In the genomic region with DNA sequence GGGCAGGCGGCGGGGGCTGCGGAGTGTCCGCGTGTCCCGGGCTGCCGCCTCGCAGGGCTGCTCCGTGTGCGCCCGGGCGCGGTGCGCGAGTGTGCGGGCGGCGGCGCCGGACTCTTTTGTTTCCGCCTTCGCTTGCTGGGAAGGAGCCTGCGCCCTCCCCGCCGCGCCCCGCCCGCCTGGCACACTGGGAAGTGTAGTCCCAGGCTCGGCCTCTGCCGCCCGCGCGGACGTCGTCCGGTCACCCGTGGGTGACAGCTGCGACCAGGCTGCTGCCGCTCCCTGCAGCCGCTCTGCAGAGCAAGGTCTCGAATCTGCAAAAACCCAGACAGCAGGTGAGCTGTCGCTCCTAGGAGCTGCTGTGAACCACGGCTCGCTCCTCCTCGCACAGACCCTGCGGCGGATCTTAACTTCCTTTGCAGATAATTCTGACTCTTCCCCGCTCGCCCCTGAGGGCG, we compare ENCODE assay signal across 8 mouse cellular contexts. TPM values are rescaled to one million over a fixed set of nuclear protein-coding genes. Genes with fewer than 3 reads are reported as not detected.
DNase-seq lines count a peak whose midpoint lies in the region; ATAC-seq and TF ChIP-seq lines count a peak whose summit lies in the region.

A gene (minus strand): TSS at position 137 of the 455 bp plus-strand sequence.

- H3K9me3 ChIP-seq in CH12.LX (replicated peaks; ENCODE audit: low read length), result no peaks in the 10 kb centered on the region
- H3K9me3 ChIP-seq in forebrain, embryonic 15.5 days, result no peaks in the 10 kb centered on the region
- no peaks in the 10 kb centered on the region for H3K9me3 ChIP-seq in neural tube, embryonic 15.5 days (replicated peaks)

- dilution Hi-C loops in CH12.LX (cut with MboI; ENCODE audit: extremely low pct_ligation_motif_present, extremely low pct_unique_long_range_greater_than_20kb, low sequenced_read_pairs), result no loop called here

- peaks cover 2 to 17% of the 10 kb centered on the region in 2 experiments; a peak in 3 of 4 replicates for H3K4me1 ChIP-seq in CH12.LX (ENCODE audit: control insufficient read depth in 1 of 2, insufficient read depth in 2 of 2)
- peaks cover 38% of the 10 kb centered on the region for H3K4me1 ChIP-seq in forebrain, embryonic 15.5 days
- H3K4me1 ChIP-seq in lung, adult 2 months (ENCODE audit: control insufficient read depth, insufficient read depth, low read length), result peaks cover 7% of the 10 kb centered on the region
- peaks cover 33% of the 10 kb centered on the region for H3K4me1 ChIP-seq in neural tube, embryonic 15.5 days

- H3K79me2 ChIP-seq in CH12.LX (replicated peaks; ENCODE audit: control insufficient read depth, extremely low read depth, insufficient read depth, poor library complexity, severe bottlenecking), result no peaks in the 10 kb centered on the region

- TF ChIP-seq RAD21 in CH12.LX (IDR thresholded peaks at IDR 0.05; ENCODE audit: low read depth, low read length), result no peak

- no peak within 1 kb of the TSS for H3K27ac ChIP-seq in CH12.LX (ENCODE audit: insufficient read depth, low read depth)
- peak within 1 kb of the TSS; percentile 86 for H3K27ac ChIP-seq in forebrain, embryonic 15.5 days (replicated peaks)
- peak within 1 kb of the TSS; percentile 89 for H3K27ac ChIP-seq in neural tube, embryonic 15.5 days (replicated peaks)

- TF ChIP-seq EP300 in CH12.LX (IDR thresholded peaks at IDR 0.05; ENCODE audit: low read length), result no peak

- peaks cover 32% of the 10 kb centered on the region for H3K27me3 ChIP-seq in CH12.LX (replicated peaks)
- no peaks in the 10 kb centered on the region for H3K27me3 ChIP-seq in forebrain, embryonic 15.5 days
- H3K27me3 ChIP-seq in neural tube, embryonic 15.5 days (replicated peaks), result no peaks in the 10 kb centered on the region

- peak; percentile 97 for ATAC-seq in forebrain, embryonic 15.5 days (replicated peaks)
- peak; percentile 95 for ATAC-seq in neural tube, embryonic 15.5 days (ENCODE audit: low FRiP score)

- H3K4me2 ChIP-seq in CH12.LX (ENCODE audit: insufficient read depth, low read depth, poor library complexity, severe bottlenecking), result peak within 1 kb of the TSS; percentile 92
- H3K4me2 ChIP-seq in forebrain, embryonic 15.5 days (replicated peaks), result peak within 1 kb of the TSS; percentile 52
- peak within 1 kb of the TSS; percentile 67 for H3K4me2 ChIP-seq in neural tube, embryonic 15.5 days

- in situ Hi-C loops in CH12.LX (cut with MboI; ENCODE audit: low pct_ligation_motif_present, low pct_unique_long_range_greater_than_20kb, low sequenced_read_pairs), result no loop called here

- WGBS in forebrain, embryonic 15.5 days, result under 1% methylated on average over 50 of the region's 50 CpGs
- WGBS in lung, adult 2 months, result under 1% methylated on average over 50 of the region's 50 CpGs
- WGBS in neural tube, embryonic 15.5 days, result 0% methylated on average over 42 of the region's 50 CpGs

- intact Hi-C loops in heart, postnatal 14 days (cut with DNase I), result no loop called here

- peak; percentile 50; the same call in 1 of the 2 replicates for TF ChIP-seq POLR2A in CH12.LX (IDR thresholded peaks at IDR 0.05; ENCODE audit: low read depth, low read length)
- TF ChIP-seq POLR2A in lung, adult 2 months (IDR thresholded peaks at IDR 0.05; ENCODE audit: borderline replicate concordance, extremely low read depth, low read depth, low read length), result no peak

- no peak for TF ChIP-seq CTCF in CH12.LX (conservative IDR thresholded peaks at IDR 0.05 in 1 of 2, IDR thresholded peaks at IDR 0.05 in 1 of 2; ENCODE audit: low read depth in 2 of 2, low read length in 2 of 2)
- no peak for TF ChIP-seq CTCF in lung, adult 2 months (IDR thresholded peaks at IDR 0.05; ENCODE audit: insufficient read depth, low read length)

- DNase-seq in CH12.LX (ENCODE audit: extremely low read depth), result peak; percentile 42
- DNase-seq in c-Kit-positive CD71-positive TER-119-positive erythroid progenitor cells, embryonic 14.5 days (ENCODE audit: low spot score), result peak; percentile 17
- DNase-seq in heart, postnatal 14 days, result peak; percentile 90 to 91
- peak; percentile 92 to 96 for DNase-seq in layer of hippocampus, adult 18-20 months (ENCODE audit: low spot score in 2 of 2)
- DNase-seq in lung, adult 2 months, result peak; percentile 81
- peak; percentile 88 for DNase-seq in testis, postnatal 10 days (ENCODE audit: low spot score)

- H3K9ac ChIP-seq in CH12.LX (ENCODE audit: insufficient read depth, low read depth), result peak within 1 kb of the TSS; percentile 45
- peak within 1 kb of the TSS; percentile 96 for H3K9ac ChIP-seq in forebrain, embryonic 15.5 days (replicated peaks)
- peak within 1 kb of the TSS; percentile 92 for H3K9ac ChIP-seq in neural tube, embryonic 15.5 days (replicated peaks)

- H3K4me3 ChIP-seq in CH12.LX (replicated peaks in 1 of 3; ENCODE audit: low read depth in 2 of 3, low read length in 2 of 3, poor library complexity in 1 of 3), result peak within 1 kb of the TSS; percentile 66 to 86 (median 86)
- peak within 1 kb of the TSS; percentile 76 for H3K4me3 ChIP-seq in forebrain, embryonic 15.5 days
- peak within 1 kb of the TSS; percentile 56 for H3K4me3 ChIP-seq in lung, adult 2 months (replicated peaks; ENCODE audit: extremely low read depth, low read depth, low read length)
- peak within 1 kb of the TSS; percentile 84 for H3K4me3 ChIP-seq in neural tube, embryonic 15.5 days (replicated peaks)

- H3K36me3 ChIP-seq in CH12.LX (replicated peaks in 1 of 2; ENCODE audit: control insufficient read depth in 1 of 2, insufficient read depth in 1 of 2, low read length in 1 of 2), result peaks cover 0 to 7% of the 10 kb centered on the region in 2 experiments
- no peaks in the 10 kb centered on the region for H3K36me3 ChIP-seq in forebrain, embryonic 15.5 days
- H3K36me3 ChIP-seq in neural tube, embryonic 15.5 days, result no peaks in the 10 kb centered on the region

TF ChIP-seq in CH12.LX, 34 proteins besides CTCF, POLR2A, EP300 and RAD21:
- TF ChIP-seq KAT2A (IDR thresholded peaks at IDR 0.05; ENCODE audit: insufficient replicate concordance, low read length) (0 out of 2 replicates have a peak, but pooled peaks have one; percentile 63), ETS1 (conservative IDR thresholded peaks at IDR 0.05; ENCODE audit: low read depth, low read length) (no peak), MEF2A (IDR thresholded peaks at IDR 0.05; ENCODE audit: borderline replicate concordance, low read depth, low read length) (0 out of 2 replicates have a peak, but pooled peaks have one; percentile 36), MYC (IDR thresholded peaks at IDR 0.05; ENCODE audit: low read depth, low read length) (no peak), MAFK (IDR thresholded peaks at IDR 0.05; ENCODE audit: insufficient replicate concordance, low read length) (no peak), MXI1 (IDR thresholded peaks at IDR 0.05; ENCODE audit: low read depth, low read length) (peak; percentile 49; the same call in 1 of the 2 replicates), ZNF384 (IDR thresholded peaks at IDR 0.05; ENCODE audit: low read depth, low read length) (no peak), IRF4 (IDR thresholded peaks at IDR 0.05; ENCODE audit: low read depth, low read length) (0 out of 2 replicates have a peak, but pooled peaks have one; percentile 22), MAZ (IDR thresholded peaks at IDR 0.05; ENCODE audit: low read depth, low read length) (peak; percentile 71; the same call in 1 of the 2 replicates), JUN (IDR thresholded peaks at IDR 0.05; ENCODE audit: insufficient read depth, low read depth, low read length) (no peak), NRF1 (IDR thresholded peaks at IDR 0.05; ENCODE audit: low read depth, low read length) (peak; percentile 71), CHD2 (IDR thresholded peaks at IDR 0.05; ENCODE audit: low read length) (no peak), TBP (conservative IDR thresholded peaks at IDR 0.05; ENCODE audit: low read depth, low read length) (no peak), SIN3A (IDR thresholded peaks at IDR 0.05; ENCODE audit: low read length) (peak; percentile 62; the same call in 1 of the 2 replicates), NELFE (IDR thresholded peaks at IDR 0.05; ENCODE audit: low read depth, low read length) (peak; percentile 39; the same call in 1 of the 2 replicates), ZKSCAN1 (IDR thresholded peaks at IDR 0.05; ENCODE audit: borderline replicate concordance, low read depth, low read length) (no peak), UBTF (IDR thresholded peaks at IDR 0.05; ENCODE audit: low read depth, low read length) (no peak), PAX5 (IDR thresholded peaks at IDR 0.05; ENCODE audit: low read length) (no peak), JUND (conservative IDR thresholded peaks at IDR 0.05; ENCODE audit: low read depth, low read length) (no peak), ELF1 (IDR thresholded peaks at IDR 0.05; ENCODE audit: low read depth, low read length) (peak; percentile 75), ZMIZ1 (IDR thresholded peaks at IDR 0.05; ENCODE audit: low read depth, low read length) (no peak), HCFC1 (IDR thresholded peaks at IDR 0.05; ENCODE audit: low read depth, low read length) (peak; percentile 87), BHLHE40 (IDR thresholded peaks at IDR 0.05; ENCODE audit: low read depth, low read length) (no peak), TCF12 (IDR thresholded peaks at IDR 0.05; ENCODE audit: low read depth, low read length) (peak; percentile 38; the same call in 1 of the 2 replicates), E2F4 (IDR thresholded peaks at IDR 0.05; ENCODE audit: insufficient replicate concordance, low read depth, low read length) (no peak), ZC3H11A (IDR thresholded peaks at IDR 0.05; ENCODE audit: low read depth, low read length) (no peak)
TF ChIP-seq in CH12.LX: peak in this region for 11.

RNA-seq across cellular contexts. Expression of the gene that starts here (rescaled TPM):
- total RNA-seq in CH12.LX (2012; rRNA removed), result 1.0 TPM in 2 replicates
- total RNA-seq in CH12.LX (2014; rRNA removed), result 2.6 and 3.8 TPM in 2 replicates
- 5.3 and 7.7 TPM in 2 replicates for polyA plus RNA-seq in CH12.LX (2012; ENCODE audit: insufficient read length, low read depth)
- 173 and 175 TPM in 2 replicates for polyA plus RNA-seq in forebrain, embryonic 15.5 days (2015; fragmentation: Nextera tagmentation; extraction: Ambion mirVana)
- 10 to 100 TPM; 41.5 to 42.2 TPM for total RNA-seq in heart, postnatal 14 days (2021)
- total RNA-seq in layer of hippocampus, adult 18-20 months (2021), result 10 to 100 TPM; 49.2 TPM
- polyA plus RNA-seq in lung, adult 2 months (2012; rRNA removed), result 31.4 and 34.3 TPM in 2 replicates
- polyA plus RNA-seq in neural tube, embryonic 15.5 days (2015; fragmentation: Nextera tagmentation; extraction: Ambion mirVana), result 135 and 151 TPM in 2 replicates

Comparison
In these comparisons a context has a peak if more than half of its experiments do, and no peak if none do; other contexts are left out.
1. RNA of the gene that starts here (total RNA-seq): 49.2 TPM in layer of hippocampus, adult 18-20 months and 41.5 to 42.2 TPM in heart, postnatal 14 days; 1.0 to 3.8 TPM in CH12.LX; every median in the first group is over 4 times any median in the second.
2. DNase-seq: peak in every context shown above with its lines; median percentile 94 in layer of hippocampus, adult 18-20 months; 90 in heart, postnatal 14 days; 88 in testis, postnatal 10 days; 81 in lung, adult 2 months; 42 in CH12.LX; 17 in c-Kit-positive CD71-positive TER-119-positive erythroid progenitor cells, embryonic 14.5 days.
3. H3K9ac ChIP-seq: peak in every context shown above with its lines; median percentile 96 in forebrain, embryonic 15.5 days; 92 in neural tube, embryonic 15.5 days; 45 in CH12.LX.
4. Peak in every context shown above with its lines, with median percentiles within 50 percentile points of each other: H3K4me2 ChIP-seq and H3K4me3 ChIP-seq.